Mouse (Mus musculus) forebrain, embryonic 16.5 days (tissue): Measurements from ENCODE around the gene Atg16l2. TPM values are rescaled to one million over a fixed set of nuclear protein-coding genes. Genes with fewer than 3 reads are reported as not detected.

ENCODE experiments used
- ATAC-seq: fragments of 200-750 bp; cut with Nextera tagmentation; 2 replicates; pipeline ENCODE4 v1.8.0; 2017; ENCODE audit warnings: mild to moderate bottlenecking, moderate library complexity
- H3K27ac ChIP-seq: fragments of 300-500 bp; sonication (generic); 2 replicates; pipeline ENCODE4 v1.5.1; 2014; ENCODE audit warnings: low read length, control low read depth
- H3K27me3 ChIP-seq: fragments of 300-500 bp; sonication (generic); replicated peaks from 2 replicates; pipeline ENCODE4 v1.6.1; 2014; ENCODE audit warnings: low read length; ENCODE audit not compliant: control insufficient read depth, insufficient read depth
- H3K36me3 ChIP-seq: fragments of 300-500 bp; sonication (generic); 2 replicates; pipeline ENCODE4 v1.6.1; 2014; ENCODE audit not compliant: control insufficient read depth, insufficient read depth
- H3K4me1 ChIP-seq: fragments of 300-500 bp; sonication (generic); replicated peaks from 2 replicates; pipeline ENCODE4 v1.6.1; 2014; ENCODE audit warnings: low read length; ENCODE audit not compliant: control insufficient read depth, insufficient read depth
- H3K4me2 ChIP-seq: fragments of 300-500 bp; sonication (generic); 2 replicates; pipeline ENCODE4 v1.6.1; 2014; ENCODE audit warnings: mild to moderate bottlenecking, low read length, control low read depth
- H3K4me3 ChIP-seq: fragments of 300-500 bp; sonication (generic); replicated peaks from 2 replicates; pipeline ENCODE4 v1.5.1; 2014; ENCODE audit warnings: mild to moderate bottlenecking, low read length, control low read depth
- H3K9ac ChIP-seq: fragments of 300-500 bp; sonication (generic); replicated peaks from 2 replicates; pipeline ENCODE4 v1.6.1; 2014; ENCODE audit warnings: low read depth, low read length, control low read depth
- H3K9me3 ChIP-seq: fragments of 300-500 bp; sonication (generic); 2 replicates; pipeline ENCODE4 v1.6.1; 2016; ENCODE audit warnings: low read length; ENCODE audit not compliant: control insufficient read depth
- WGBS: fragments of 180-500 bp; shearing (Covaris S2); extraction: QIAGEN DNeasy Blood & Tissue Kit; methylation state at CpG from one replicate; pipeline ENCODE4 v1.1.7; 2014; 5-methylcytosine and 5-hydroxymethylcytosine counted together
- polyA plus RNA-seq: library from polyadenylated mRNA; unstranded; fragments of >200 nt; fragmentation: Nextera tagmentation; extraction: Ambion mirVana; gene quantifications from 2 replicates; pipeline ENCODE4 v1.2.1, GENCODE M21; 2015

The Atg16l2 gene
- polyA plus RNA-seq, 1 experiment from 2014 or later: 28.7 TPM

DNA sequence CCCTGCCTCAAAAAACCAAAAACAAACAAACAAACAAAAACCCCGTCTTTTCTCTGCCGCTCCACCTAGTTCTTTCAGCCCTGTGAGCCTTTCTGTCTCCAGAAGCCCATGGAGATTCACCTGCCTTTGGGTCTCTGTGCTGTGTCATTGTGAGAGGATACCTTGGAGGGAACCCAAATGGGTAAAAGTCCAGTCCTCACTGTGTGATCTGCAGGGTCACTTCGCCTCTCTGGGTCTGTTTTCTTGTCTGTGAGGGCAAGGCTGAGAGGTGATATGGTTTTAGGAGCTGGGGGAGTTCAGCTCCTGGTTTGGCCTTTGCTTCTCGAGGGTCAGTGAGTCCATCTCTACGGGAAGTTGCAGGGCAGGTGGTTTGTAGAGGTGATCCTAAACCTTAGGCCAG is 24.0 kb upstream of the Atg16l2 start:
- H3K9ac ChIP-seq: no peak overlapping the region
- peaks cover 21% of the 10 kb centered on the region for H3K4me1 ChIP-seq
- H3K27ac ChIP-seq: no peak overlapping the region
- H3K9me3 ChIP-seq: no peaks in the 10 kb centered on the region
- no peaks in the 10 kb centered on the region; the same call in 1 of the 2 replicates for H3K27me3 ChIP-seq
- no peak for ATAC-seq
- 92% methylated on average over 5 of the region's 5 CpGs for WGBS
- no peak overlapping the region for H3K4me3 ChIP-seq
- no peak overlapping the region for H3K4me2 ChIP-seq
- no peaks in the 10 kb centered on the region for H3K36me3 ChIP-seq

GRCm38 (mm10) chr7:101324142-101324962 is 22.3 kb upstream of the Atg16l2 start:
- WGBS: 62% methylated on average over 6 of the region's 6 CpGs
- H3K4me1 ChIP-seq: peaks cover 23% of the 10 kb centered on the region
- H3K4me2 ChIP-seq: no peak overlapping the region
- H3K9me3 ChIP-seq: no peaks in the 10 kb centered on the region
- no peak overlapping the region for H3K27ac ChIP-seq
- no peaks in the 10 kb centered on the region; the same call in 1 of the 2 replicates for H3K27me3 ChIP-seq
- no peak overlapping the region for H3K9ac ChIP-seq
- ATAC-seq: no peak
- no peak overlapping the region for H3K4me3 ChIP-seq
- no peaks in the 10 kb centered on the region for H3K36me3 ChIP-seq

- Histone ChIP-seq H3K4me1 (peaks cover 12% of the 10 kb centered on the region), H3K9ac (no peak overlapping the region), H3K27ac (no peak overlapping the region), H3K4me2 (no peak overlapping the region), H3K9me3 (no peaks in the 10 kb centered on the region), H3K4me3 (no peak overlapping the region), H3K36me3 (no peaks in the 10 kb centered on the region), H3K27me3 (no peaks in the 10 kb centered on the region; the same call in 1 of the 2 replicates)
- WGBS: 77% methylated on average over 4 of the region's 4 CpGs
- ATAC-seq: no peak
These were observed 21.1 kb upstream of the Atg16l2 start for GRCm38 (mm10) chr7:101323141-101323594.

- Histone ChIP-seq H3K27ac (no peak overlapping the region), H3K9me3 (no peaks in the 10 kb centered on the region), H3K36me3 (no peaks in the 10 kb centered on the region), H3K4me3 (peak overlapping the region; percentile 70), H3K9ac (peak overlapping the region; percentile 71), H3K4me1 (peaks cover 12% of the 10 kb centered on the region), H3K4me2 (peak overlapping the region; percentile 98), H3K27me3 (no peaks in the 10 kb centered on the region; the same call in 1 of the 2 replicates)
- ATAC-seq: peak; percentile 74
- WGBS: under 1% methylated on average over 58 of the region's 61 CpGs
These were observed 19.3 kb upstream of the Atg16l2 start for GRCm38 (mm10) chr7:101321218-101321827.

DNA sequence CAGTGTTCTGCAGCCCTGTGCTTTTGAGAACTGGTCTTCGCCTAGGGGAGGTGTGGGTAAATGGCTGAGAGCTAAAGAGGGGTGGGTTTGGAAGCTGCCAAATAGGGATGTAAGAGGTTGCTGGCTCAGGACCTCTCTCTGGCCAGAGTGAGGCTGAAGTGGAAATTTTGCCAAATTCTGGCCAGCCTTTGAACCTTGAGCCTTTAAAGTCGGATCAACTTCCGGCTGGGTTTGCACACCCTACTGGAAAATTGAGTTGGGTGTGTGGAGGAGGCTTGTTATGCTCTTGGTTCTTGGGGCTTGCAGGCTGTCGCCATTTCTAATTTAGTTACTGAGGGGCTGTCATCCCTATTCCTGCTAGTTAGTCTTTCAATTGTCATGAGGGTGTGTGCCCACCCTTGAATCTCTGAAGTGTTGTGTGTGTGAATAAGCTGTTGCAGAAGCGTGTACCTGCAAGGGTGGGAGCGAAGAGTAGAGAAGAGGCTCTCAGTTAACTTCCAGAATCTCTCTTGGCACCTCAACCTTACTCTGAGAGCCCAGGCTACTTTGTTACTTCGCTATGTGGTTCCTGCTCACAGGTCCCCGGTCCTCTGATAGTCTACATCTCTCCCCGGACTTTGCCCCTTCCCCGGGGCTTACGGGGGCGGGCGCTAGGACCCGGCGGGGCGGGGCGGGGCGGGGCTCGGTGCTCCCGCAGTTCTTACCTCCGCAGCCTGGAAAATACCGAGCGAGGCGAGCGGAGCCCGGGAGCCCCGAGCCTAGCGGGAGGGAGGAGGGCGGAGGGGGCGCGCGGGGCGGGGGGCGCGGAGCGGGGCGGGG is 18.6 kb upstream of the Atg16l2 start:
- peak overlapping the region; percentile 71 for H3K9ac ChIP-seq
- H3K4me3 ChIP-seq: peak overlapping the region; percentile 70
- H3K27ac ChIP-seq: no peak overlapping the region
- H3K27me3 ChIP-seq: no peaks in the 10 kb centered on the region; the same call in 1 of the 2 replicates
- WGBS: 6% methylated on average over 17 of the region's 37 CpGs
- H3K9me3 ChIP-seq: no peaks in the 10 kb centered on the region
- peak overlapping the region; percentile 98 for H3K4me2 ChIP-seq
- peaks cover 12% of the 10 kb centered on the region for H3K4me1 ChIP-seq
- ATAC-seq: peak; percentile 88
- H3K36me3 ChIP-seq: no peaks in the 10 kb centered on the region

DNA sequence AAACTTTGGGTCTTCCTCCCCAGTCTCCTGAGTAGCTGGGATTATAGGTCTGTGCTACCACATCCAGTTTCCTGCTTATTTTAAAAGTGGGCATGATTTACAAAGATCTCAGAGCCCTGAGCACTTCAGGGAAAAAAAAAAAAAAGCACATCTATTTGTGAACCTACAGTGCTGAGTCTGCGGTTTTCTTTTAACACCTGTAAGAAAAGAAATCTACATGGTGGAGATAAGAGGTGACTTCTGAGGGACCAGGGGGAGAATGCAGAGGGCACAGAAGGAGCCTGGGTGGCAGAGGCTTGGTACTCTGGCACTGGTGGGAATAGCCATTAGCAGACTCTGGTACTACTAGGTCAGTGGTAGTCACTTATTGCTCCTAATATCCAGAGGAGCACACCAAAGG is 17.7 kb upstream of the Atg16l2 start:
- no peak for ATAC-seq
- H3K9ac ChIP-seq: no peak overlapping the region

DNA sequence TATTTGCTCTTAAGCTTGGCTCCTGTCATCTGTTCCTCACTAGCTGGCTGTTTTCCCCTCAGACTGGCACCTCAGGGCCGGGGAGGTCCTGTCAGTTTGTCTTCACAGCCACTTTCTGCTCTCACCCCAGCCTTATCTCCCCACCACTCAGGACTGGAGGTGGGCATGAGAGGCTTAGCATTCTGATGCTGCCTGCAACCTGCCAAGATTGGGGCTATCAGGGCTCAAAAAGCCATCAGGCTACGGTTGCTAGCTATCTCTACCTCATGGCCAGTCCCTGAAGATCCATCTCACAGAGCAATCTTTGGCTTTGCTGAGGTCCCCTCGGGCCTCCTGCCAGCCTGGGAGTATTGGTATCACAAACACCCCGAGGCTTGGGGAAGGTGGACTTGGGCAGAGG is 16.8 kb upstream of the Atg16l2 start:
- H3K4me2 ChIP-seq: no peak overlapping the region
- H3K9ac ChIP-seq: no peak overlapping the region
- peaks cover 12% of the 10 kb centered on the region for H3K4me1 ChIP-seq
- no peak overlapping the region for H3K27ac ChIP-seq
- no peaks in the 10 kb centered on the region; the same call in 1 of the 2 replicates for H3K27me3 ChIP-seq
- no peaks in the 10 kb centered on the region for H3K36me3 ChIP-seq
- H3K9me3 ChIP-seq: no peaks in the 10 kb centered on the region
- ATAC-seq: no peak
- WGBS: 61% methylated on average over 4 of the region's 4 CpGs
- no peak overlapping the region for H3K4me3 ChIP-seq

More for the DNA sequence above, 17.7 kb upstream of the Atg16l2 start:
- no peak overlapping the region for H3K4me3 ChIP-seq
- no peak overlapping the region for H3K27ac ChIP-seq
- H3K9me3 ChIP-seq: no peaks in the 10 kb centered on the region
- WGBS: 100% methylated on average over 1 of the region's 1 CpGs
- no peaks in the 10 kb centered on the region for H3K36me3 ChIP-seq
- H3K4me2 ChIP-seq: no peak overlapping the region
- no peaks in the 10 kb centered on the region; the same call in 1 of the 2 replicates for H3K27me3 ChIP-seq
- H3K4me1 ChIP-seq: peaks cover 12% of the 10 kb centered on the region

DNA sequence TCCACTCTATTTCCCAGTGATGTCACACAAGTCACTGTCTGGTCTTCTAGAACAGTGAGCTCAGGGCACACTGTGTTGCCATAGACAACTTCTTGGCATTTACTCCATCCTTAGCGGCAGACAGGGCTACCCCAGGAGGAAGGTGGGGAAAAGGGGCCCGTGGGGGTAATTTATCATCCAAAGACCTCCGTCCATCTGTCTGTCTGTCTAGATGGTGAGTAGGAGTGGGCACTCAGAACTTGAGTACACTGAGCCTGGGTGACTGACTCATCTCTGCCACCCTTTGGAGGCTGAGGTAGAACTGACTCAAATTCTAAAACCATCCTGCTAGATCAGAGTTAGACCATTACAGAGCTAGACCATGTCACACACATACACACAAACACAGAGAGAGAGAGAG is 15.0 kb upstream of the Atg16l2 start, which contains the start of gene Stard10:
Stard10 (plus strand) TSS at position 73 of the 400 bp plus-strand sequence.
- H3K4me3 ChIP-seq: no peak within 1 kb of the TSS
- no peak for ATAC-seq

DNA sequence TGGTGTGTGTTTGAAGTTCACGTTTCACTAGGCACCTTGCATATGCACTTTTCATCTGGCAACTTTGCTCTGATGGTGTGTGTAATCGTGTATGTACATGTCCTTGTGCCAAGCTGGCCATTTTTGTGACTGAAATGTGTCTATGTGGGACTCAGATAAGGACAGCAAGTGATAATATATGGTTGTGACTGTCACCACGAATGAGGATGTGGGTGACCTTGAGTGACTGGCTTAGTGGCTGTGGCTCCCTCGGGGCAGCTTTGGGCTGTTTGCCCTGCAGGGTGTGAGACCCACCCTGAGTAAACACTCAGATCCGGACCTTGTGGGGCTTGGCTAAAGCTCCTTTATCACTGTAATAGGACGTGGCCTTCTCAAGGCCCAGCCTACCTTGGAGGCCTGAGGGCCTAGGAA is 14.5 kb upstream of the Atg16l2 start:
- Histone ChIP-seq H3K4me2 (no peak overlapping the region), H3K27me3 (no peaks in the 10 kb centered on the region), H3K27ac (no peak overlapping the region), H3K4me3 (no peak overlapping the region), H3K36me3 (no peaks in the 10 kb centered on the region), H3K9ac (no peak overlapping the region), H3K4me1 (peaks cover 9% of the 10 kb centered on the region), H3K9me3 (no peaks in the 10 kb centered on the region)
- ATAC-seq: no peak
- 80% methylated on average over 6 of the region's 6 CpGs for WGBS

More for the DNA sequence above, 15.0 kb upstream of the Atg16l2 start, which contains the start of gene Stard10:
- Histone ChIP-seq H3K9me3 (no peaks in the 10 kb centered on the region), H3K4me2 (no peak within 1 kb of the TSS), H3K9ac (no peak within 1 kb of the TSS), H3K27me3 (no peaks in the 10 kb centered on the region; the same call in 1 of the 2 replicates), H3K36me3 (no peaks in the 10 kb centered on the region), H3K27ac (no peak within 1 kb of the TSS), H3K4me1 (peaks cover 12% of the 10 kb centered on the region)
- WGBS: 91% methylated on average over 3 of the region's 3 CpGs
